Mouse (Mus musculus): ENCODE results near the gene Daam2. TPM values are rescaled to one million over a fixed set of nuclear protein-coding genes. Genes with fewer than 3 reads are reported as not detected.

The Daam2 gene
- polyA plus RNA-seq, 1 experiment = 0.28 TPM

- H3K9ac ChIP-seq (ENCODE audit: low read depth, poor library complexity, severe bottlenecking) = no peak overlapping the region
- no peak overlapping the region for H3K4me3 ChIP-seq (ENCODE audit: low read depth, low read length)
- H3K4me1 ChIP-seq (ENCODE audit: control insufficient read depth, insufficient read depth, low read length) = no peaks in the 10 kb centered on the region
- H3K27me3 ChIP-seq (ENCODE audit: control insufficient read depth, insufficient read depth, low read length, poor library complexity, severe bottlenecking) = no peaks in the 10 kb centered on the region
- TF ChIP-seq EP300 (IDR thresholded peaks at IDR 0.05; ENCODE audit: insufficient read depth, low read depth, low read length) (no peak), POLR2A (IDR thresholded peaks at IDR 0.05; ENCODE audit: insufficient read depth, low read length) (no peak), CTCF (IDR thresholded peaks at IDR 0.05; ENCODE audit: low read depth, low read length) (no peak)
- no peaks in the 10 kb centered on the region for H3K36me3 ChIP-seq (ENCODE audit: control insufficient read depth, insufficient read depth, low read length, poor library complexity, severe bottlenecking)
- no peak overlapping the region for H3K27ac ChIP-seq (ENCODE audit: insufficient read depth, low read length)
- H3K9me3 ChIP-seq (replicated peaks; ENCODE audit: control insufficient read depth, insufficient read depth, low read length, poor library complexity, severe bottlenecking) = no peaks in the 10 kb centered on the region
These were observed 19.6 kb downstream of the Daam2 start for GRCm38 (mm10) chr17:49544561-49544960.

DNA sequence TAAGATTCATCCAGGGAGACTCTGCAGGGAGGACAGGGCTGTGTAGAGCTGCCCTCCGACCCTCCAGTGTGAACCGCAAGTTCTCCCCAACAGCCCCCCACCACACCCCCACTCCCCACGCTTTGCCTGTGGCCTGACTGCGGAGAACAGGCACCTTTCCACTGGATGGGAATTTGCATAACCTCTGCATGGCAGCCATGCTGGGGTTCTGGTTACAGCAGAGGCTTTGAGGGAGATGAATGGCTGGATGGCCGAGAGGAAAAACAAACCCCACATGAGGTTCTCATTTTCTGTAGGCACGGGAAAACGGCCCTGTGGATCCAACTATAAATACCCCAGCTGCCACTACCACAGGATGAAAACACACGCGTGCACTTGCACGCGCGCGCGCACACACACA lies 23.4 kb downstream of the Daam2 start:
- Histone ChIP-seq H3K36me3 (ENCODE audit: control insufficient read depth, insufficient read depth, low read length, poor library complexity, severe bottlenecking) (no peaks in the 10 kb centered on the region), H3K4me3 (ENCODE audit: low read depth, low read length) (no peak overlapping the region), H3K27ac (ENCODE audit: insufficient read depth, low read length) (no peak overlapping the region), H3K9ac (ENCODE audit: low read depth, poor library complexity, severe bottlenecking) (no peak overlapping the region), H3K4me1 (ENCODE audit: control insufficient read depth, insufficient read depth, low read length) (no peaks in the 10 kb centered on the region), H3K27me3 (ENCODE audit: control insufficient read depth, insufficient read depth, low read length, poor library complexity, severe bottlenecking) (no peaks in the 10 kb centered on the region), H3K9me3 (replicated peaks; ENCODE audit: control insufficient read depth, insufficient read depth, low read length, poor library complexity, severe bottlenecking) (no peaks in the 10 kb centered on the region; the same call in 1 of the 2 replicates)
- no peak for TF ChIP-seq POLR2A (IDR thresholded peaks at IDR 0.05; ENCODE audit: insufficient read depth, low read length)
- TF ChIP-seq CTCF (IDR thresholded peaks at IDR 0.05; ENCODE audit: low read depth, low read length) = no peak
- TF ChIP-seq EP300 (IDR thresholded peaks at IDR 0.05; ENCODE audit: insufficient read depth, low read depth, low read length) = no peak

- no peaks in the 10 kb centered on the region for H3K27me3 ChIP-seq (ENCODE audit: control insufficient read depth, insufficient read depth, low read length, poor library complexity, severe bottlenecking)
- no peak overlapping the region for H3K27ac ChIP-seq (ENCODE audit: insufficient read depth, low read length)
- no peak overlapping the region for H3K9ac ChIP-seq (ENCODE audit: low read depth, poor library complexity, severe bottlenecking)
- H3K4me3 ChIP-seq (ENCODE audit: low read depth, low read length) = no peak overlapping the region
- no peaks in the 10 kb centered on the region for H3K4me1 ChIP-seq (ENCODE audit: control insufficient read depth, insufficient read depth, low read length)
- no peak for TF ChIP-seq CTCF (IDR thresholded peaks at IDR 0.05; ENCODE audit: low read depth, low read length)
- no peak for TF ChIP-seq EP300 (IDR thresholded peaks at IDR 0.05; ENCODE audit: insufficient read depth, low read depth, low read length)
- no peak for TF ChIP-seq POLR2A (IDR thresholded peaks at IDR 0.05; ENCODE audit: insufficient read depth, low read length)
- H3K9me3 ChIP-seq (replicated peaks; ENCODE audit: control insufficient read depth, insufficient read depth, low read length, poor library complexity, severe bottlenecking) = no peaks in the 10 kb centered on the region; the same call in 1 of the 2 replicates
- H3K36me3 ChIP-seq (ENCODE audit: control insufficient read depth, insufficient read depth, low read length, poor library complexity, severe bottlenecking) = no peaks in the 10 kb centered on the region
These were observed 24.9 kb downstream of the Daam2 start for GRCm38 (mm10) chr17:49539204-49539603.

- Histone ChIP-seq H3K27ac (ENCODE audit: insufficient read depth, low read length) (no peak overlapping the region), H3K27me3 (ENCODE audit: control insufficient read depth, insufficient read depth, low read length, poor library complexity, severe bottlenecking) (no peaks in the 10 kb centered on the region), H3K4me1 (ENCODE audit: control insufficient read depth, insufficient read depth, low read length) (no peaks in the 10 kb centered on the region), H3K9me3 (replicated peaks; ENCODE audit: control insufficient read depth, insufficient read depth, low read length, poor library complexity, severe bottlenecking) (no peaks in the 10 kb centered on the region; the same call in 1 of the 2 replicates), H3K36me3 (ENCODE audit: control insufficient read depth, insufficient read depth, low read length, poor library complexity, severe bottlenecking) (no peaks in the 10 kb centered on the region), H3K9ac (ENCODE audit: low read depth, poor library complexity, severe bottlenecking) (no peak overlapping the region), H3K4me3 (ENCODE audit: low read depth, low read length) (no peak overlapping the region)
- TF ChIP-seq CTCF (IDR thresholded peaks at IDR 0.05; ENCODE audit: low read depth, low read length) (no peak), EP300 (IDR thresholded peaks at IDR 0.05; ENCODE audit: insufficient read depth, low read depth, low read length) (no peak), POLR2A (IDR thresholded peaks at IDR 0.05; ENCODE audit: insufficient read depth, low read length) (no peak)
These were observed 28.6 kb downstream of the Daam2 start for GRCm38 (mm10) chr17:49535580-49535979.

DNA sequence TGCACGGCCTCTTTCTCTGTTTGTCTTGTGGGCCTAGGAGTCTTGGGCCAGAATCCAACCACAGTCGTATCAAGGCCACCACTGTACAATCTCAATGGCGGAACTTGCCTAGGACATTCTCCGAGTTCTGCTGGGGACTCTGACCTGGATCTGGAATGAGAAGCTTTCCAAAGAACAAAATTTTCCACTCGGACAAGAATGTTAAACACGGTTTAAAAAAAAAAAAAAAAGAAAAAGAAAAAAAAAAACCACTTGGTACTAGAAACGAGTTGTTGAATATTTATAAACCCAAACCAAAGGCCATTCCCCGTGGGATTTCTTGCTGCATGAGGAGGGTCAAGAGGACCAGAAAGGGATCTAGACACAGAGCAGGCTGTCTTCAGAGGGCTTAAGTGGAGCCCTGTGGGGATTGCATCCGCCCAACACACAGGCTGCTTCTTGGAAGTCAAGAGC lies 29.9 kb downstream of the Daam2 start:
- Histone ChIP-seq H3K9me3 (replicated peaks; ENCODE audit: control insufficient read depth, insufficient read depth, low read length, poor library complexity, severe bottlenecking) (no peaks in the 10 kb centered on the region; the same call in 1 of the 2 replicates), H3K4me3 (ENCODE audit: low read depth, low read length) (no peak overlapping the region), H3K36me3 (ENCODE audit: control insufficient read depth, insufficient read depth, low read length, poor library complexity, severe bottlenecking) (no peaks in the 10 kb centered on the region), H3K27ac (ENCODE audit: insufficient read depth, low read length) (no peak overlapping the region), H3K27me3 (ENCODE audit: control insufficient read depth, insufficient read depth, low read length, poor library complexity, severe bottlenecking) (no peaks in the 10 kb centered on the region), H3K4me1 (ENCODE audit: control insufficient read depth, insufficient read depth, low read length) (no peaks in the 10 kb centered on the region), H3K9ac (ENCODE audit: low read depth, poor library complexity, severe bottlenecking) (no peak overlapping the region)
- TF ChIP-seq CTCF (IDR thresholded peaks at IDR 0.05; ENCODE audit: low read depth, low read length) (no peak), POLR2A (IDR thresholded peaks at IDR 0.05; ENCODE audit: insufficient read depth, low read length) (no peak), EP300 (IDR thresholded peaks at IDR 0.05; ENCODE audit: insufficient read depth, low read depth, low read length) (no peak)

DNA sequence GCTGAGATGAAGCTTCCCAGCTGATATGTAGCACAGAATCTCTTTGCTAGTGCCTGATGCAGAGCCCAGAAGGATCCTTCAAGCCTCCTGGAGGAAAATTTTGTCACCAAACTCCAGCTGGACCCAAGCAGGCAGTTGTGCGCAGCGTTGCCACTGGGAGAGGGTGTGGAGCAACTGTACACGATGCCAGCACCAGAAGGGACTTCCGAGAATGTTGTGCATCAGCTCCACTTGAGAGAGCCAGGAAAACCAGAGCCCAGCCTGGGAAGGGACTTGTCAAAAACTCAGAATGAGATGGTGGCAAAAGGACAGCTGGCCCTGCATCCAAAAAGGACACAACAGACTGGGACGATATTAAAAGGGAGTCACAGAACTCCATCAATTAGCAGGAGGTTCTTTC lies 32.5 kb downstream of the Daam2 start:
- Histone ChIP-seq H3K36me3 (ENCODE audit: control insufficient read depth, insufficient read depth, low read length, poor library complexity, severe bottlenecking) (no peaks in the 10 kb centered on the region), H3K4me3 (ENCODE audit: low read depth, low read length) (no peak overlapping the region), H3K4me1 (ENCODE audit: control insufficient read depth, insufficient read depth, low read length) (no peaks in the 10 kb centered on the region), H3K27ac (ENCODE audit: insufficient read depth, low read length) (no peak overlapping the region), H3K9ac (ENCODE audit: low read depth, poor library complexity, severe bottlenecking) (no peak overlapping the region), H3K27me3 (ENCODE audit: control insufficient read depth, insufficient read depth, low read length, poor library complexity, severe bottlenecking) (no peaks in the 10 kb centered on the region), H3K9me3 (replicated peaks; ENCODE audit: control insufficient read depth, insufficient read depth, low read length, poor library complexity, severe bottlenecking) (no peaks in the 10 kb centered on the region)
- TF ChIP-seq CTCF (IDR thresholded peaks at IDR 0.05; ENCODE audit: low read depth, low read length) (no peak), EP300 (IDR thresholded peaks at IDR 0.05; ENCODE audit: insufficient read depth, low read depth, low read length) (no peak), POLR2A (IDR thresholded peaks at IDR 0.05; ENCODE audit: insufficient read depth, low read length) (no peak)

All from ES-Bruce4 (cell line).